Mouse (Mus musculus) myocyte (in vitro differentiated cells): ENCODE data around the gene Crtac1. TPM values are rescaled to one million over a fixed set of nuclear protein-coding genes. Genes with fewer than 3 reads are reported as not detected.

ENCODE experiments used
- H3K27me3 ChIP-seq: one replicate; pipeline ENCODE4 v1.6.1; 2011; ENCODE audit not compliant: control insufficient read depth, insufficient read depth, insufficient read length
- H3K36me3 ChIP-seq: one replicate; pipeline ENCODE4 v1.6.1; 2011; ENCODE audit not compliant: control insufficient read depth, insufficient read depth
- H3K4me2 ChIP-seq: one replicate; pipeline ENCODE4 v1.6.1; 2011; ENCODE audit warnings: low read depth, control low read depth
- H3K4me3 ChIP-seq: one replicate; pipeline ENCODE4 v1.5.1; 2011; ENCODE audit warnings: mild to moderate bottlenecking, control low read depth, moderate library complexity
- H3K79me2 ChIP-seq: one replicate; pipeline ENCODE4 v1.6.1; 2011; ENCODE audit not compliant: control insufficient read depth, insufficient read depth
- H3ac ChIP-seq: one replicate; pipeline ENCODE4 v1.6.1; 2011; ENCODE audit not compliant: control insufficient read depth, insufficient read length
- CEBPB ChIP-seq: IDR thresholded peaks from 2 replicates; pipeline ENCODE4 v1.6.1; 2011; ENCODE audit warnings: mild to moderate bottlenecking, moderate library complexity; ENCODE audit not compliant: poor library complexity, insufficient read depth, severe bottlenecking
- E2F4 ChIP-seq: IDR thresholded peaks from one replicate; pipeline ENCODE4 v1.6.1; 2011; ENCODE audit warnings: mild to moderate bottlenecking, control low read depth, moderate library complexity; ENCODE audit not compliant: insufficient read depth
- MAX ChIP-seq: IDR thresholded peaks from one replicate; pipeline ENCODE4 v1.6.1; 2011; ENCODE audit warnings: low read depth, mild to moderate bottlenecking, control low read depth
- MYOD1 ChIP-seq, 3 experiments: IDR thresholded peaks; one replicate each; pipeline ENCODE4 v1.6.1; 2011; ENCODE audit warnings: control low read depth in 2 of 3, low read depth in 2 of 3, mild to moderate bottlenecking in 2 of 3, moderate library complexity in 1 of 3; ENCODE audit not compliant: insufficient read length in 2 of 3, control insufficient read depth in 1 of 3
- MYOG ChIP-seq, 3 experiments: IDR thresholded peaks; one replicate each; pipeline ENCODE4 v1.6.1; 2011; ENCODE audit warnings: control low read depth in 2 of 3, low read depth in 2 of 3, mild to moderate bottlenecking in 2 of 3; ENCODE audit not compliant: insufficient read length in 2 of 3, control insufficient read depth in 1 of 3, insufficient read depth in 1 of 3
- POLR2A ChIP-seq: IDR thresholded peaks from one replicate; pipeline ENCODE4 v1.6.1; 2011; ENCODE audit warnings: low read depth, mild to moderate bottlenecking, control low read depth, moderate library complexity; ENCODE audit not compliant: insufficient read length
- POLR2AphosphoS2 ChIP-seq: IDR thresholded peaks from one replicate; pipeline ENCODE4 v1.6.1; 2011; ENCODE audit warnings: low read depth, control low read depth; ENCODE audit not compliant: insufficient read length
- REST ChIP-seq: IDR thresholded peaks from one replicate; pipeline ENCODE4 v1.6.1; 2011; ENCODE audit warnings: mild to moderate bottlenecking, control low read depth, moderate library complexity; ENCODE audit not compliant: insufficient read depth, insufficient read length
- SRF ChIP-seq: IDR thresholded peaks from one replicate; pipeline ENCODE4 v1.6.1; 2011; ENCODE audit warnings: low read depth; ENCODE audit not compliant: control insufficient read depth, insufficient read length
- TCF12 ChIP-seq: IDR thresholded peaks from one replicate; pipeline ENCODE4 v1.6.1; 2011; ENCODE audit warnings: mild to moderate bottlenecking, control low read depth; ENCODE audit not compliant: poor library complexity, insufficient read depth, severe bottlenecking
- TCF3 ChIP-seq: IDR thresholded peaks from one replicate; pipeline ENCODE4 v1.6.1; 2011; ENCODE audit warnings: low read depth, control low read depth; ENCODE audit not compliant: insufficient read length
- USF1 ChIP-seq: IDR thresholded peaks from one replicate; pipeline ENCODE4 v1.6.1; 2011; ENCODE audit warnings: low read depth, mild to moderate bottlenecking, control low read depth, moderate library complexity
- polyA plus RNA-seq: library from polyadenylated mRNA; unstranded; fragments of >200 nt; fragmentation: generic; extraction: Trizol; gene quantifications from one replicate; pipeline ENCODE4 v1.2.1, GENCODE M21; 2012; ENCODE audit warnings: missing spikeins

The Crtac1 gene
- polyA plus RNA-seq, 1 experiment: not detected

- H3K4me2 ChIP-seq: no peak overlapping the region
Measured at GRCm38 (mm10) chr19:42409226-42409625, 22.4 kb downstream of the Crtac1 start.

GRCm38 (mm10) chr19:42404364-42404763, 27.2 kb downstream of the Crtac1 start:
- no peak overlapping the region for H3ac ChIP-seq
- peaks cover 28% of the 10 kb centered on the region for H3K27me3 ChIP-seq
- H3K4me3 ChIP-seq: no peak overlapping the region
- H3K36me3 ChIP-seq: no peaks in the 10 kb centered on the region
- no peak overlapping the region for H3K4me2 ChIP-seq
- no peaks in the 10 kb centered on the region for H3K79me2 ChIP-seq
- TF ChIP-seq POLR2AphosphoS2 (no peak), TCF3 (no peak), MYOD1 (IDR thresholded peaks at IDR 0.05; ENCODE audit: control insufficient read depth in 1 of 3, insufficient read length in 2 of 3, low read depth in 2 of 3) (no peak), POLR2A (no peak), SRF (no peak), CEBPB (no peak), E2F4 (no peak), USF1 (no peak), MAX (no peak), TCF12 (no peak)

More at GRCm38 (mm10) chr19:42409226-42409625, 22.4 kb downstream of the Crtac1 start:
- H3K36me3 ChIP-seq: no peaks in the 10 kb centered on the region
- peaks cover 45% of the 10 kb centered on the region for H3K27me3 ChIP-seq
- TF ChIP-seq MYOD1 (IDR thresholded peaks at IDR 0.05; ENCODE audit: control insufficient read depth in 1 of 3, insufficient read length in 2 of 3, low read depth in 2 of 3) (no peak), SRF (no peak), TCF12 (no peak), POLR2A (no peak), USF1 (no peak), E2F4 (no peak)
- no peak overlapping the region for H3K4me3 ChIP-seq
- no peak overlapping the region for H3ac ChIP-seq
- no peaks in the 10 kb centered on the region for H3K79me2 ChIP-seq

GRCm38 (mm10) chr19:42399974-42400373, 31.6 kb downstream of the Crtac1 start:
- H3K79me2 ChIP-seq: no peaks in the 10 kb centered on the region
- no peak overlapping the region for H3K4me2 ChIP-seq
- H3K27me3 ChIP-seq: no peaks in the 10 kb centered on the region
- H3K4me3 ChIP-seq: no peak overlapping the region
- TF ChIP-seq POLR2AphosphoS2 (no peak), POLR2A (no peak), SRF (no peak), CEBPB (no peak), MYOD1 (IDR thresholded peaks at IDR 0.05; ENCODE audit: control insufficient read depth in 1 of 3, insufficient read length in 2 of 3, low read depth in 2 of 3) (no peak), REST (no peak), USF1 (no peak), TCF12 (no peak), E2F4 (no peak), MAX (no peak), MYOG (IDR thresholded peaks at IDR 0.05; ENCODE audit: control insufficient read depth in 1 of 3, insufficient read depth in 1 of 3, insufficient read length in 2 of 3, low read depth in 2 of 3) (no peak), TCF3 (no peak)
- no peak overlapping the region for H3ac ChIP-seq
- H3K36me3 ChIP-seq: no peaks in the 10 kb centered on the region

GRCm38 (mm10) chr19:42397281-42397680, 34.3 kb downstream of the Crtac1 start:
- Histone ChIP-seq H3ac (no peak overlapping the region), H3K36me3 (no peaks in the 10 kb centered on the region), H3K79me2 (no peaks in the 10 kb centered on the region), H3K4me3 (no peak overlapping the region), H3K27me3 (peaks cover 6% of the 10 kb centered on the region), H3K4me2 (no peak overlapping the region)
- peak; percentile 79 for TF ChIP-seq REST
- TF ChIP-seq MYOD1 (IDR thresholded peaks at IDR 0.05; ENCODE audit: control insufficient read depth in 1 of 3, insufficient read length in 2 of 3, low read depth in 2 of 3): no peak

- H3K4me2 ChIP-seq: no peak overlapping the region
- H3ac ChIP-seq: no peak overlapping the region
- TF ChIP-seq CEBPB (no peak), E2F4 (no peak), MYOG (IDR thresholded peaks at IDR 0.05; ENCODE audit: control insufficient read depth in 1 of 3, insufficient read depth in 1 of 3, insufficient read length in 2 of 3, low read depth in 2 of 3) (no peak), REST (no peak), MYOD1 (IDR thresholded peaks at IDR 0.05; ENCODE audit: control insufficient read depth in 1 of 3, insufficient read length in 2 of 3, low read depth in 2 of 3) (no peak), POLR2A (no peak), USF1 (no peak), MAX (no peak), SRF (no peak), TCF3 (no peak), POLR2AphosphoS2 (no peak), TCF12 (no peak)
- no peaks in the 10 kb centered on the region for H3K79me2 ChIP-seq
- no peak overlapping the region for H3K4me3 ChIP-seq
- peaks cover 12% of the 10 kb centered on the region for H3K27me3 ChIP-seq
- no peaks in the 10 kb centered on the region for H3K36me3 ChIP-seq
Measured at GRCm38 (mm10) chr19:42394848-42395534, 36.6 kb downstream of the Crtac1 start.
